Mouse (Mus musculus): ENCODE results near the gene Vezt. TPM values are rescaled to one million over a fixed set of nuclear protein-coding genes. Genes with fewer than 3 reads are reported as not detected.

Gene Vezt
- 10 to 100 TPM; 30.4 to 40.6 TPM for total RNA-seq (2021)
- long read RNA-seq, experiment 1, full-length matches to known transcripts: 16 of 25 reads
- long read RNA-seq, experiment 1, partial matches to known transcripts: 2 of 25 reads
- long read RNA-seq, experiment 1, other reads (novel, unspliced or antisense): 7 of 25 reads
- long read RNA-seq, experiment 2, full-length matches to known transcripts: 14 of 24 reads
- long read RNA-seq, experiment 2, partial matches to known transcripts: 0 of 24 reads
- long read RNA-seq, experiment 2, other reads (novel, unspliced or antisense): 10 of 24 reads

DNA sequence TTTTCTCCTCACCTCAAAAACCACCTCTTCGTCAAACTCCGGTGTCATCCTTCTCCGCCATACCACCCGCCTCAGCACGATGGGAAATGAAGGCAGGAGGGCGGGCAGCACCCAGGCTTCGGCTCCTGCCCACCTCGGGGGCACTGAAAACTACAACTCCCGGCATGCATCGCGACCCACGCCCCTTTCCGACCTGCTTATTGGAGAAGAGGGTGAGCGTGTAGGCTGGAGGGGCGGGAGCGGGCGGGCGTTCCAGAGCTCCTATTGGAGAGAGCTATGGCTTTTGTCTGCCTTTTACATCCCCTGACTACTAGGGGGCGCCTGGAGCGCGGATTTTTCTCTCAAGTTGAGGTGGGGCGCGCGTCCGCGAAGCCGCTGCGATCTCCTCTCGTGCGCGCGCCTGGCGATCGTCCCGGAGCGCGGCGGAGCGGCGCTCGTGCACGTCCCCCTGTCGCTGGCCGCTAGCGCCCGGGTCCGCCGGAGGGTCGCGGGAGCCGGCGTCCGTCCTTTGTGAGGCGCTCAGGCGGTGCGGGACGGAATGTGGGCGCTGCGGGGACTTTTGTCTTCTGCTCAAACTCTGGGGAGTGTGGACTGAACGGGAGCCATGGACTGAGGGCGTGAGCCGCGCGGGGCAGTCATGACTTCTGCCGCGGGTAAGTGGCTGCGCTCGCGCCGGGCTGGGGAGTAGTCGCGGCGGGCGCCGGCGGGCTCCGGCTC is at the start of gene Vezt, which contains the start of gene Fgd6:
Gene Vezt, minus strand, starts transcription at position 160 of the 717 bp plus-strand sequence.
Gene Fgd6, plus strand, starts transcription at position 344 of the 717 bp plus-strand sequence.
- peak; percentile 98 for DNase-seq (ENCODE audit: low spot score in 2 of 2)

GRCm38 (mm10) chr10:94082040-94082734 is 46.6 kb upstream of the Vezt start:
- DNase-seq (ENCODE audit: low spot score in 2 of 2): no peak

- no peak for DNase-seq (ENCODE audit: low spot score in 2 of 2)
These were observed 45.1 kb upstream of the Vezt start for GRCm38 (mm10) chr10:94080740-94081139.

- no peak for DNase-seq (ENCODE audit: low spot score in 2 of 2)
These were observed 41.6 kb upstream of the Vezt start for GRCm38 (mm10) chr10:94076966-94077825.

DNA sequence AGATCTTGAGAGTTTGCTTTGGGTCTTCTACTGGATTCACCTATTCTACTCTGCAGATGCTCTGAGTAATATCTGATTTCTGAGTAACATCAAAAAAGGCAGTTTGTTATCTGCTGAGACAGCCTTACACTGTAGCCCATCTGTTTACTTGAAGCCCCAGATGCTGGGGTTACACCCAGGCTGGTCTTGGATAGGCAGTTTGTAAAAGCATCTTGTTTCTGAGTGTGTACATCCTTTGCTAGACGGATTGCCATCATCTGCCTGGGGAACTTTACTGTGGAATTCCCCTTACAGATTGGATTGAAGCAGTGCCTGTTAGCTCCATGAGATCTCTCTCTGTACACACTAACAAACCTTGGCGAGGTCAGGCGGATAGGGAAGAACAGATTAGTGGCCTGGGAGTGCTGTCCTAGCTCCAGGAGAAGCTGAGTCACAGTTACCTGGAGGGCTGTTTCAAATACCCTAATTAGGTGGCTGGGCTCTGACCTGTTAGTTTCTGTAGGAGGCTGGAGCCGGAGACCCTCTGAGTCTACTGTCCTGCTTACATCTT is 37.4 kb upstream of the Vezt start:
- no peak for DNase-seq (ENCODE audit: low spot score in 2 of 2)

DNA sequence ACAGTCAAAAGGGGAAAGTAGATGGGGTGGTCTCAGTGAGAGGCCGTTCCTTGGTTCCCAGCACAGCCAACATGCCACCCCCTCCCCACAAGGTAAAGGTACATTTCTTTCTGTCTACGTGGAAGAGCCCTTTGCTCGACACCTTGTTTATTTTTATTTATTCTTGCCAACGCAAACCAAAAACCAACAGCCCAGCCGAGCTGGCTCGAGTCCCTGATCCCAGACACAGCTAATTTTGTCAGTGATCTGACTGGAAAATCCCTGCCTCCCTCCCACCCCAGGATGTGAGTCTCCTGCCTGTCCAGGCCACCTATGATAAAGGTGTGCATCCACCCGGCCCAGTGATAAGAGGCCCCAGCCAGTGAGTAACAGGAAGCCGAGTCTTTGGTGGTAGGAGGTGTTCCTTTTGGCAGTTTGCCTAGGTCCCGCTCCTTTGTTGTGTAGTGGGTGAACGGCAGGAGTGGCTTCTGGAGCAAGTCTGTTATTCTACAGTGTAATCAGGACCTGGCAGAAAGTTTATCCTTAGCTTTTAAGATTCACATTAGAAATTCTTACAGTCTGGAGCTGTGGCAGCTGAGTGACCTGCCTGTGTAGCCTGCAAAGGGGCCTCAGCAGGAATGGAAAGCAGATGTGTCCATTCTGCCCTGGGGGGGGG is 36.8 kb upstream of the Vezt start:
- peak in 1 of 2 experiments; percentile 17 for DNase-seq (ENCODE audit: low spot score in 2 of 2)

DNA sequence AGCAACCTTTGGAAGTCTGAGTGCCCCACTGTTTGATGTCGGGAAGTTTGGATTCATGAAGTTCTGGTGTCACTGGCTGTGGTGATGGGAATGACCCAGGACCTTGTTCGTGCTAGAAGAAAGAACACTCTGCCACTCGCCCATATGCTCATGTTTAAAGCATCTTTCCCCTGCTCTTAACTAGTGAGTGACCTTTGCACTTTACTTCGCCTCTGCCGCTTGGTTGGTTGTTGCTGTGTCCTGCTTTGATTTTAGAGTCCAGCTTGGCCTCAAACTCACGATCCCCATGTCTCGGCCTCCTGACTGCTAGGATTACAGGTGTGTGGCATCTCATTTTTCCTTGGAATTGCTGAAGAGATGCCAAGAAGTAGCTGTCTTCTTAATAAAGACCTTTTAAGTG is 36.0 kb upstream of the Vezt start:
- DNase-seq (ENCODE audit: low spot score in 2 of 2): no peak

- no peak for DNase-seq (ENCODE audit: low spot score in 2 of 2)
These were observed 33.1 kb upstream of the Vezt start for GRCm38 (mm10) chr10:94068701-94069100.

DNA sequence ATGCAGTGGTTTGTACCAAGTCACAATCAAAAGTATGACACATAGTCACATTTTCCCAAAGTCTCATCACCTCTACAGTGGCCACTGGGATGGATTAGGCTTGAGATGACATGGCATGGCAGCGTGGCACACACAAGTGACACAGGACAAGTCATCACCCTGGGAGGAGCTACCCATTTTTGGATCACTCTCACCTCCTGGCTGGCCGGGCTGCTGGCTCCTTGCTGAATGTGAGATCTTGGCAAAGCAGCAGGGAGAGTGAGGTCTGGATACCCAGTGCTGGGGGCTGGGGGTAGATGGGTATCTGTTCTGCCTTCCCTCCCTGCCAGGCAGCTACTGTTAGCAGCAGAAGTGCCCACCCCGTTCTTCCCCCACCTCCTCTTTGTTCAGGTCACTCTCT is 31.3 kb upstream of the Vezt start:
- DNase-seq (ENCODE audit: low spot score in 2 of 2): no peak

- DNase-seq (ENCODE audit: low spot score in 2 of 2): no peak
These were observed 26.7 kb upstream of the Vezt start for GRCm38 (mm10) chr10:94062357-94062756.

DNA sequence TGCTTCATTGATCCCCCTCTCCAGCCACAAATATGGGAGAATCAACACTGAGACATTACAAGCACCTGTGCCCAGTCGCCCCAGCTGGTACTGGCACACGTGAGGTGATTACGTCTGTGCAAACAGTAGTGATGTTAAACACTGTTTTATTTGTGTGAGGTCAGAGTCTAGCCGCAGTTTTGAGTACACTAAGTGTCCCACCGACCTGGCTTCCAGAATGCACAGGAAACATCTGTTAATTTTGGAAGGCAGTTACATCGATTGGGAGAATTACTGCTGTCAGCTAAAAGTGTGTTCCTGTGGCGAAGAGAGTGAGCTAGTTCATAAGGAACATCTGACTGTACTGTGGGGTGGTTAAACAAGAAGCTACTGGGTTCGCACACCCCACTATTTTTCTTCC is 24.6 kb upstream of the Vezt start:
- no peak for DNase-seq (ENCODE audit: low spot score in 2 of 2)

GRCm38 (mm10) chr10:94059618-94060055 is 24.0 kb upstream of the Vezt start:
- no peak for DNase-seq (ENCODE audit: low spot score in 2 of 2)

- no peak for DNase-seq (ENCODE audit: low spot score in 2 of 2)
These were observed 20.9 kb upstream of the Vezt start for GRCm38 (mm10) chr10:94056487-94056886.

GRCm38 (mm10) chr10:94050736-94051135 is 15.1 kb upstream of the Vezt start:
- DNase-seq (ENCODE audit: low spot score in 2 of 2): no peak

- no peak for DNase-seq (ENCODE audit: low spot score in 2 of 2)
These were observed 13.5 kb upstream of the Vezt start for GRCm38 (mm10) chr10:94049121-94049520.

- no peak for DNase-seq (ENCODE audit: low spot score in 2 of 2)
These were observed 12.4 kb upstream of the Vezt start for GRCm38 (mm10) chr10:94047845-94048559.

DNA sequence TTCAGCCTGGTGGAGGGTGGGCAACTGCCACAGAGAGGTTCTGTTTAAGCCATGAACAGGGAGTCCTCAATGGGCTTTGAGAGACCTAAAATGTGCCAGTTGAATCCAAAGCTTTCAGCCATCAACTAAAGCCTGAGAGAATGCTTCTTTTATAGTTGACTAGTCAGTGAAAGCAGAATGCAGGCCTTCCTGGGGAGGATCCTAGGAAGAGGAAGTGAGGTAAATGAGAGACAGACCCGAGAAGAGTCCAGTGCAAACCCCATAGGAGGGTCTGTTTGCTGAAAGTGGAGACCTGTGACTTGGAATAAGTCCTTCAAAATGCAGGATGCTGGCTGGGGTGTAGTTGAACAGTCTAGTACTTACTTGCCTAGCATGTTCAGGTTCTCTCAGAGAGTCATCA is 11.4 kb upstream of the Vezt start:
- DNase-seq (ENCODE audit: low spot score in 2 of 2): no peak

GRCm38 (mm10) chr10:94045301-94045700 is 9.7 kb upstream of the Vezt start:
- no peak for DNase-seq (ENCODE audit: low spot score in 2 of 2)

- DNase-seq (ENCODE audit: low spot score in 2 of 2): no peak
These were observed 8.3 kb upstream of the Vezt start for GRCm38 (mm10) chr10:94043908-94044307.

Measured in gastrocnemius, postnatal 4 days (tissue).